Mouse (Mus musculus): ENCODE measurements around the gene Agbl5.

Gene Agbl5

DNA sequence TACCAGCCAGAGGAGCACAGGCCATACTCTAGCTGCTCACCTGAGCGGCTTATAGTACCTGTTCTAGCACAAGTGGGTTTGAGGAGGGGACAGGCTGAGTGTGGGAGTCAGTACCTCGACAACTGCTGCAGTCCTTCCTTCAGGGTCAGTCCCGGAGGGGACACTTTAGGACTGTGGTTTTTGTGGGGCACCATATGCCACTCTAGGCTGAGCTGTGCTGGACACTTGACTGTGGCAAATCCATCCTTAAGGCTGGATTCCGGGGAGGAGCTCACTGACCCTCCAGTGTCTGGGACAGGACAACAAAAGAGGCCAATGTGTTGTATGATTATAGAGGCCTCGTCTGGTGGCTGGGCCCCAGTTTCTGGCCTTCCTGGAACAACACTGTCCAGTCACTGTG is 64.1 kb downstream of the Agbl5 start:
- DNase-seq (ENCODE audit: low spot score): no peak

DNA sequence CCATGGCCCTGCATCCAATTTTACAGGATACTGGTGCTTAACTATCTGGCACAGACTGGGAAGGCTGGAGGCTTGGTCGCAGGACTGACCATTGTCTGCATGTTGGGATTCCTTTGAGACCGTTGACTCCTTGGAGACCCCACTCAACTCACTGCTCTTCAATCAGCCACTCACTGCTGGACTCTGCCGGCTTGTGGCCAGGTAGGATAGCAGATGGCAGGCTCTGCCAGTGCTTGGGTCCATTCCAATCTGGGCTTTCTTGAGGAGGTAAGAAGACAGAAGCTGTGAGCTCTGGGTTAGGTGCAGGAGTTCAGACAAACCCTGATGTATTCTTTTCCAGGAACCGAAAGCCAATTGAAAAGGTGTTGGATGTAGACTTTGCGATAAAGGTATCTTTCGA is 65.6 kb downstream of the Agbl5 start:
- no peak for DNase-seq (ENCODE audit: low spot score)

DNA sequence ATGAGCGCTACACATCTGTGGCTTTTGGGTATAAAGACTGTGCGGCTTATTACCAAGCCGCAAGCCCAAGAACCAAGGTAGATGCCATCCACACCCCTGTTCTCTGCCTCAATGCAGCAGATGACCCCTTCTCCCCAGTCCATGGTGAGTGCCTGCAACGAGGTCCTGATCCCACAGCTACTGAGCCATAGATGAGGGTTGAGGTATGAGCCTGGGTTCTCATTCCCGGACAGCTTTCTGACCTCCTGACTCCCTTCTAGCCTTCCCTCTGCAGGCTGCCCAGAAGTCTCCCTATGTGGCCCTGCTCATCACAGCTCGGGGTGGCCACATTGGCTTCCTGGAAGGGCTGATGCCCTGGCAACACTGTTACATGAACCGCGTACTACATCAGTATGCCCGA is 66.1 kb downstream of the Agbl5 start:
- DNase-seq (ENCODE audit: low spot score): no peak

DNA sequence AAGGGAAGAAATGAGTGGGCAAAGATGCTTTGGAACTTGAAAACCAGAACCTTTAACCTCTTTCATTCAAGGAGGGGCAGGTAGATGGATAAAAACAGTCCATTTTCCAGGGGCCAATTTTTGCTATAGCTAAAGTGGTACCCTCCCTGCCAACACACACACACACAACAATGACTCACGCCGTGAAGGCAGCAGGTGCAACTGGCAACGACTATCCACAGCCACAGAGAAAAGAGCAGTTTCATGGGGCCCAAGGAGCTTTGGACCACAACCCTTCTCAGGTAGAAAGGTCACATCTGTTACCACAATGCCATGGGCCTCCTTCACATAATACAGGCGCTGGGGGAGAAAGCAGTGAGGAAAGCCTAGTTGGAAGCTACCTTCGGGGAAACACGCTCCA is 67.3 kb downstream of the Agbl5 start:
- DNase-seq (ENCODE audit: low spot score): no peak
